Mouse (Mus musculus) heart, adult 2 months (tissue): ENCODE measurements at regions not wholly inside any gene's neighbourhood (a gene's known extent, or its start where the extent isn't known, plus 50 kb on each side); places are given as distances from the start of the nearest gene placed in this dataset.

Source experiments
- DNase-seq, 2 experiments: peaks; one replicate each; pipeline ENCODE4 v3.0.0; 2021
- H3K27ac ChIP-seq: fragments of 200-600 bp; 2 replicates; pipeline ENCODE4 v1.8.1; 2022
- H3K27me3 ChIP-seq: fragments of 200-500 bp; 2 replicates; pipeline ENCODE4 v1.6.1; 2012; ENCODE audit warnings: mild to moderate bottlenecking, low read length, inconsistent platforms, mixed read lengths; ENCODE audit not compliant: control insufficient read depth, insufficient read depth
- H3K36me3 ChIP-seq: fragments of 200-500 bp; 2 replicates; pipeline ENCODE4 v1.6.1; 2012; ENCODE audit warnings: low read length, inconsistent platforms; ENCODE audit not compliant: control insufficient read depth, insufficient read depth
- H3K4me1 ChIP-seq: fragments of 200-500 bp; 2 replicates; pipeline ENCODE4 v1.6.1; 2011; ENCODE audit warnings: low read length; ENCODE audit not compliant: control insufficient read depth, insufficient read depth
- H3K4me3 ChIP-seq: fragments of 200-600 bp; 2 replicates; pipeline ENCODE4 v1.8.1; 2022
- H3K79me2 ChIP-seq: fragments of 200-500 bp; replicated peaks from 2 replicates; pipeline ENCODE4 v1.6.1; 2012; ENCODE audit warnings: mild to moderate bottlenecking, inconsistent platforms, low read length, moderate library complexity, mixed read lengths; ENCODE audit not compliant: control insufficient read depth, insufficient read depth
- H3K9ac ChIP-seq: fragments of 200-500 bp; 2 replicates; pipeline ENCODE4 v1.6.1; 2012; ENCODE audit warnings: low read depth, mild to moderate bottlenecking, control low read depth, inconsistent platforms, low read length, mixed read lengths
- CTCF ChIP-seq: fragments of 200-600 bp; IDR thresholded peaks from 2 replicates; pipeline ENCODE4 v1.8.1; 2022; ENCODE audit warnings: antibody characterized with exemption, mild to moderate bottlenecking, moderate library complexity
- EP300 ChIP-seq: fragments of 200-500 bp; IDR thresholded peaks from 2 replicates; pipeline ENCODE4 v1.6.1; 2011; ENCODE audit warnings: low read depth, low read length, control low read depth; ENCODE audit not compliant: insufficient read depth
- POLR2A ChIP-seq: fragments of 200-500 bp; IDR thresholded peaks from 2 replicates; pipeline ENCODE4 v1.6.1; 2011; ENCODE audit warnings: mild to moderate bottlenecking, low read depth, low read length, control low read depth; ENCODE audit not compliant: insufficient read depth
- WGBS: fragments of 180-500 bp; shearing (Covaris S2); methylation state at CpG from one replicate; pipeline ENCODE4 v1.1.7; 2018; 5-methylcytosine and 5-hydroxymethylcytosine counted together
- intact Hi-C: fragments of 180-260 bp; cut with DNase I; formaldehyde crosslinking; loops from one replicate; pipeline ENCODE4 v1.15.1; 2025

DNA sequence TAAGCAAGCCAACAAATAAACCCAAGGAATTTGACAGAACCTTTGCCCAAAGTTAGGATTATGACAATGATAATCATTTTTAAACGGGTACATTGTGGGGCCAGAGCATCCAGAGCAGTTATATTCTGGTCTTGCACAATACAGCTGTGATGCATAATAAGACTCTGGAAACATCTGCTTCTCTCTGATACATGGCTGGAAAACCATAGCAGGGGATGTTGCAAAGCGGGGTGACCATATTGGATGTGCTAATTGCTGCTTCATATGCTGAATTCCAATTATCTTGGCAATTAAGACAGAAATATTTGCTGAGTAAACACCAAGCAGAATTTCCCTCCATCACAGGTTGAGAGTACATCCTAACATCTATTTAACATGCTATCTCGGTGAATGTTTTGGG, 70.5 kb upstream of the Csl start:
- TF ChIP-seq CTCF: no peak
- WGBS: 83% methylated on average over 3 of the region's 3 CpGs
- Histone ChIP-seq H3K27me3 (no peaks in the 10 kb centered on the region), H3K79me2 (no peaks in the 10 kb centered on the region), H3K4me3 (no peak overlapping the region), H3K27ac (no peak overlapping the region), H3K4me1 (peaks cover under 1% of the 10 kb centered on the region; the same call in 1 of the 2 replicates), H3K36me3 (no peaks in the 10 kb centered on the region), H3K9ac (no peak overlapping the region)
- no peak for DNase-seq
- intact Hi-C loops: loop anchor here (5.0 to 10.0 kb wide), 2 partner anchors 33 to 65 kb away; no protein-coding TSS in a partner anchor

DNA sequence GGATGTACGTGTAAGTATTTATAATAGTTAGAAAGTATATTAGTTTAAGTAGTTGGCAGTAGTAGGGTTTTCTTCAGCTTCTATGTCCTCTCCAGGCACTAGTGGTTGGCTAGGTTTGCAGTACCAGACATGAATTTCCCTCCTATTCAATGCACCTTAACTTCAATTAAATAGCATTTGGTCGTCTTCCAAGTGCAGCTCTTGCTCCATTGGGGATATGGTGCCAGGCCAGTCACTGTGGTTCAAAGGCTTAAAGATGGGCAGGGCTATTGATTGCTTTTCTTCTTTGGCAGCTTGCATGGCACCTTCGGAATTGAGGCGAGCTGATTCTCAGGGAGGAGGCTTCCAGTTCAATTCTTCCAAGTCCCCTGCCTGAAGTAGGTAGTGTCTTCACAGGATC, 68.0 kb upstream of the Csl start:
- no peaks in the 10 kb centered on the region for H3K36me3 ChIP-seq
- 88% methylated on average over 4 of the region's 4 CpGs for WGBS
- no peak overlapping the region for H3K27ac ChIP-seq
- H3K4me1 ChIP-seq: no peaks in the 10 kb centered on the region
- no peak overlapping the region for H3K9ac ChIP-seq
- no peak for DNase-seq
- no peaks in the 10 kb centered on the region for H3K27me3 ChIP-seq
- no peak overlapping the region for H3K4me3 ChIP-seq
- no peaks in the 10 kb centered on the region for H3K79me2 ChIP-seq
- intact Hi-C loops: no loop called here
- TF ChIP-seq POLR2A: no peak

DNA sequence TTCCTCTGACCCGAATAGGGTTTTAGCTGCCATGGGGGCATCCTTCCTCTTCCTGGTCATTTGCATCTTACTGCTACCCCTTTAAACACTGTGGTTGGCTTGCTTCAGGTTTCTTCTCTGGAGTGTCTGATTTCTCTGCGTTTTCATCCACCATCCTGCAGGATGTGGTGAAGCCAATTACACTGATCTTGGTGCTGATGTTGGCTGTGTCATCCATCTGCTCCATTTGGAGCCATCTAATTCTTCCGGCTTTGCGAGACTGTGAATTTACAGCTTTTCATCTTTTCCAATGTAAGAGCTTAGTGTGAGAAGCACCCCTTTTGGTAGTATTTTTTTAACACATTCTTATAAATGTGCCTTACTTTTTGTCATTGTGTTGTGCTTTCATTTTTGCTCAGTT, 66.4 kb upstream of the Csl start:
- Histone ChIP-seq H3K36me3 (no peaks in the 10 kb centered on the region), H3K9ac (no peak overlapping the region), H3K27ac (no peak overlapping the region), H3K27me3 (no peaks in the 10 kb centered on the region), H3K79me2 (no peaks in the 10 kb centered on the region), H3K4me1 (no peaks in the 10 kb centered on the region), H3K4me3 (no peak overlapping the region)
- DNase-seq: no peak
- 79% methylated on average over 4 of the region's 4 CpGs for WGBS
- TF ChIP-seq CTCF: no peak
- TF ChIP-seq EP300: no peak
- no peak for TF ChIP-seq POLR2A
- intact Hi-C loops: no loop called here

DNA sequence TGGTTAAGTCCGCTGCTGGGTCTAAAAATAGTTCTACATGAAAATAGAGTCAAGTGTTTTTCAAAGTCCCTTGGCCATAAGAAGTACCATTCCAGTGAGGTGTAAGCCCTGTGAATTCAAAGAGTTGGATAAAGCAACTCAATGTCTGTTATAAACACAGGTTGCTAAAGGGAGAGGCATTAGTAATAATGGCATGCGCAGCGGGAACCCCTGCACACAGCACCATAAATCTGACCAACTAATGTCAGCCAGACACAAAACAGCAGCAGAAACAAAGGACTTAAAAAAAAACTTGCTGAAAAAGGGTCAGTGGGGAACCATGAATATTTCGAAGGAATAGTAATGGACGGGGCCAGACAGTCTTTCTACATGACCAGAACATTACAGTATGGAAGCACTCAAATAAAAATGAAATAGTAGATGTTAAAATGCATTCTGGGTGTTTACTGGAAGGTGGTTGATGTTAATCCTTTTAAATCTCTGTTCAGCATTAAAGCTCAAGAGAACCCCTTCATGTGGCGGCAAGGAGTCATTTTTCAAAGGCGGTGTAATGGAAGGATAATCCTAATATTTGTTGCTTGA, 52.7 kb upstream of the Csl start:
- no peak for TF ChIP-seq EP300
- WGBS: 90% methylated on average over 7 of the region's 7 CpGs
- Histone ChIP-seq H3K27ac (no peak overlapping the region), H3K4me3 (no peak overlapping the region), H3K79me2 (no peaks in the 10 kb centered on the region), H3K27me3 (no peaks in the 10 kb centered on the region), H3K36me3 (no peaks in the 10 kb centered on the region), H3K4me1 (no peaks in the 10 kb centered on the region), H3K9ac (no peak overlapping the region)
- DNase-seq: no peak
- intact Hi-C loops: no loop called here

DNA sequence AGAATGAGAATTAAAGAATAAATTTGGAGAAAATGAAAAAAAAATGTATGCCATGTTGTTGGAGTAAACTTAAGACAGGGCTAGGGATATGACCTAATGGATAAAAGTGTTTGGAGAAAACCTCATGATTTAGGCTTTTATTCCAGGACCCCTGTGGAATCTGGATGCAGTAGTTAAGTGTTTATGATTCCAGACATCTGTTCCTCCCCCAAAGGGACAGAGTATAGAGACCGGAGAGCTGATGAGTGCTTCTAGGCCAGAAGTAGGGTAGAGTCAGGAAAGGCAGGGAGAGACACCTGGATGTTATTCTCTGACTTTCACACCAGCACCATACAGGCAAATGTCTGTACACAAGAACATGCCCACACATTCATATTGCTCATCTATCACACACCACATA, 52.0 kb upstream of the Csl start:
- intact Hi-C loops: no loop called here
- no peaks in the 10 kb centered on the region for H3K36me3 ChIP-seq
- H3K27ac ChIP-seq: no peak overlapping the region
- no peaks in the 10 kb centered on the region for H3K4me1 ChIP-seq
- no peak overlapping the region for H3K4me3 ChIP-seq
- WGBS: 88% methylated on average over 1 of the region's 1 CpGs
- TF ChIP-seq POLR2A (no peak), CTCF (no peak), EP300 (no peak)
- no peak for DNase-seq
- H3K9ac ChIP-seq: no peak overlapping the region
- H3K79me2 ChIP-seq: no peaks in the 10 kb centered on the region
- no peaks in the 10 kb centered on the region for H3K27me3 ChIP-seq
